Mouse (Mus musculus) 416B (cell line): Measurements from ENCODE around the gene Ipmk.
A peak's percentile ranks its signal among the peaks of the same experiment; 100 is the strongest.

Source experiments
- DNase-seq: peaks from one replicate; pipeline ENCODE4 v3.0.0; 2011; ENCODE audit warnings: low read depth

Ipmk gene

GRCm38 (mm10) chr10:71347509-71347949, at the start of gene Ipmk:
TSS of gene Ipmk (plus strand) at chr10:71347763.
- DNase-seq: peak; percentile 96

GRCm38 (mm10) chr10:71300161-71300560, 47.4 kb upstream of the Ipmk start:
- no peak for DNase-seq

- DNase-seq: peak; percentile 70
Observed at GRCm38 (mm10) chr10:71302490-71302889, 45.1 kb upstream of the Ipmk start.

- peak; percentile 73 for DNase-seq
Observed at GRCm38 (mm10) chr10:71306190-71306589, 41.4 kb upstream of the Ipmk start.

GRCm38 (mm10) chr10:71306759-71307158, 40.8 kb upstream of the Ipmk start:
- peak; percentile 22 for DNase-seq

GRCm38 (mm10) chr10:71308199-71308598, 39.4 kb upstream of the Ipmk start:
- peak; percentile 34 for DNase-seq

GRCm38 (mm10) chr10:71310288-71310687, 37.3 kb upstream of the Ipmk start:
- no peak for DNase-seq

- no peak for DNase-seq
Observed at GRCm38 (mm10) chr10:71314596-71314995, 33.0 kb upstream of the Ipmk start.

- DNase-seq: no peak
Observed at GRCm38 (mm10) chr10:71316056-71316455, 31.5 kb upstream of the Ipmk start.

GRCm38 (mm10) chr10:71316497-71316896, 31.1 kb upstream of the Ipmk start:
- DNase-seq: no peak

- DNase-seq: no peak
Observed at GRCm38 (mm10) chr10:71323669-71324068, 23.9 kb upstream of the Ipmk start.

GRCm38 (mm10) chr10:71326123-71326522, 21.4 kb upstream of the Ipmk start:
- DNase-seq: no peak

- peak; percentile 79 for DNase-seq
Observed at GRCm38 (mm10) chr10:71326789-71327188, 20.8 kb upstream of the Ipmk start.

GRCm38 (mm10) chr10:71327386-71327785, 20.2 kb upstream of the Ipmk start:
- DNase-seq: no peak

GRCm38 (mm10) chr10:71328382-71328781, 19.2 kb upstream of the Ipmk start:
- DNase-seq: no peak

- DNase-seq: no peak
Observed at GRCm38 (mm10) chr10:71328870-71329269, 18.7 kb upstream of the Ipmk start.

GRCm38 (mm10) chr10:71329295-71329694, 18.3 kb upstream of the Ipmk start:
- no peak for DNase-seq

- no peak for DNase-seq
Observed at GRCm38 (mm10) chr10:71330070-71330469, 17.5 kb upstream of the Ipmk start.

GRCm38 (mm10) chr10:71331908-71332307, 15.7 kb upstream of the Ipmk start:
- no peak for DNase-seq

GRCm38 (mm10) chr10:71332376-71332775, 15.2 kb upstream of the Ipmk start:
- no peak for DNase-seq

GRCm38 (mm10) chr10:71332859-71333258, 14.7 kb upstream of the Ipmk start:
- DNase-seq: no peak

- DNase-seq: no peak
Observed at GRCm38 (mm10) chr10:71337733-71338132, 9.8 kb upstream of the Ipmk start.

GRCm38 (mm10) chr10:71338156-71338905, 9.2 kb upstream of the Ipmk start:
- peak; percentile 56 for DNase-seq

GRCm38 (mm10) chr10:71339463-71339862, 8.1 kb upstream of the Ipmk start:
- peak; percentile 48 for DNase-seq
